Mouse (Mus musculus) regulatory T cell (primary cell): ENCODE data around the gene Zfp422.

Source experiments
- in situ Hi-C: fragments of 300-600 bp; cut with MboI, MseI; formaldehyde crosslinking; loops from one replicate; pipeline ENCODE4 v1.15.1; 2025; ENCODE audit warnings: high pct_unique_total_duplicates

Zfp422 gene

DNA sequence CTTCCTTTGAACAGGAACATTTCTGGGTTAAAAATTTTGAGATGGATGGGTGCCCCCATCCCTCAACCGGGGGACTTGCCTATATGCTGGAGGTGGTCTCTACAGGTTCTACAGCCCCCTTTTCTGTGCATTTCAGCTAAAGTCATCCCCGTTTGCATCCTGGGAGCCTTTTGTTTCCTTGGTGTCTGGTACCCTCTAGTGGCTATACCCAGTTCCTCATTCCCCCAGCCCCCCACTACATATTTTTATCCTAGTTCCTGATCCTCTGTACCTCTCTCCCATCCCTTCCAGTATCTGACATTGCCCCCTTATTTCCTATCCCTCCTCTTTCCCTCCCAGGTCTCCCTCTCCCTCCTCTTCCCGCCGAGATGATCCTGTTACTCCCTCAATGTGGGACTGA lies 21.6 kb downstream of the Zfp422 start:
- in situ Hi-C loops, result loop anchor here (25.0 kb wide), 1 partner anchor 720 kb away; no protein-coding TSS in a partner anchor

- in situ Hi-C loops, result loop anchor here (25.0 kb wide), 1 partner anchor 714 kb away; no protein-coding TSS in a partner anchor
These were observed 27.8 kb downstream of the Zfp422 start for GRCm38 (mm10) chr6:116600969-116601368.

DNA sequence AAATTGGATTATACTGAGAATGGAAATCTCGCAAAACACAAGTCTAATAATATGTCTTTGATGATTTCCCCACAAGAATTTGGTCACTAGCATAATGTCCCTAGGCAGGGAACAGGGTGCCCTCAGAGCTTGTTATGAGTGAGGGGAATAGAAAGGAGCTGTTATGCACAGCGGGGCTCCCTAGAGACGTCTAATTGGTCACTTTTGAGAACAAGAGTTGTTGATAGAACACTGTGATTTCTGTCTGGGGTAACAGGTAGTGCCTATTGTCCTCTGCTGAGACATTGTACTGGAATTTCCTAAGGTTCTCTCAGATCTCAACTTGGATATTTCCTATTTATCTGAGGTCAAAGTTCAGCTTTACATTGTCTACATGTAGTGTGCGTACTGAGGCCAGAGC lies 44.7 kb downstream of the Zfp422 start, which contains the start of gene Olfr215:
TSS of gene Olfr215 (minus strand) at position 101 of the 400 bp plus-strand sequence.
- in situ Hi-C loops, result no loop called here
